Mouse (Mus musculus) layer of hippocampus, adult 18-20 months (tissue): ENCODE data around the gene Rab37. TPM values are rescaled to one million over a fixed set of nuclear protein-coding genes. Genes with fewer than 3 reads are reported as not detected.

Source experiments
- DNase-seq, 2 experiments: peaks; one replicate each; pipeline ENCODE4 v3.0.0; 2022; ENCODE audit warnings: low spot score in 2 of 2
- total RNA-seq, 2 experiments: library from RNA; stranded (reverse); gene quantifications; 2 replicates each; pipeline ENCODE4 v1.2.3; 2021

Rab37 gene
- total RNA-seq, 2 experiments from 2014 or later, result 3.7 to 4.2 TPM

DNA sequence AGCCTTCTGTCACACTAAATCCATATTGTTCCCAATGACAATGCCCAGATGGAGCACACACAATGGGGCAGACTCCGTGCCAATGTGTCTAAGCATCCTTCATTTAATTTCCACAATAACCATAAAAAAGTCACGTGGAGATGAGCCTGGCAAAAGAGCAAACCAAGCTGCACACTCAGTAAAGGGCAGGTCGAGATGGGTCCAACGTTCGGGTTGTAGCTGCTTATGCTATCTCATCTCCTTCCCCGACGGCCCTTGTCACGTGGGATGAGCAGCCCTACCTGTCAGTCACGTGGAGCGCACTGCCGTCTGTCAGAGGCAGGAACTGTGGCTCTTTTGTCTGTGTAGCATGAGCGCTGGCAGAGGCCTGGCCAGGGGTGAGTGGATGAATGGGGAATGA is 6.6 kb upstream of the Rab37 start:
- no peak for DNase-seq

DNA sequence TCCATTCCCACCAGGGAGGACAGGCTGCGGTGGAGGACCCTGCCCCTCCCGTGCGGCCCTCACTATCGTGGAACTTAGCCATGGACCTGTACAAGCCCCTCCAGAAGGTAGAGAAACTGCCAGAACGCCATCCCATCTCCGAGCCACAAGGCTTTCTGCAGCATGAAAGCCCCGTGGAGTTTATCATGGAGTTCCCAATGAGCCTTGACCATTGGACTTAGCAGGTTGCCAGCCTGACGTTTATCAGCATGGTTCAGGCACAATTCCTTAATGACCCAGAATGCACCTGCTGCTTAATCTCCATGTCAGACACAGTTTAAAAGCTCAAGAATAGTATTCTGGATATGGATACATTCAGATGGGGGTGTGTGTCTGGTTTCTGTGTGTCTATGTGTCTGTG is 6.2 kb upstream of the Rab37 start:
- no peak for DNase-seq

DNA sequence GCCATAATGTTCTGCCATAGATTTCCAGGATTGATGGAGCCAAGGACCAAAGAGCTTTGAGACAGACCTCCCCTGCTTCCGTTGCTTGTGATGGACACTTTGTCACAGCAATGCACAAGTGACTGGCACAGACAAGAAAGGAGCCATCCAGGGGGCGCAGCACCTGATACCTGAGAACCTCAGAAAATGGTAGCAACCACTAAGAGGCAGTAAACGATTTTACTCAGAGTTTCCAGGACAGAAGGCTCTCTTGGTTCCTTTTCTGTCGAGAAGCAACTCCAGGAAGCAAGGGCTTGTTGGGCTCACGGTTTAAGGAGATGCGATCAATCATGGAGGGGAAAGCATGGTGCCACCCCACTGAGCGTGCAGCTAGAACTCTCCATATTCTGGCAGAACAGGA is 5.0 kb upstream of the Rab37 start:
- no peak for DNase-seq

DNA sequence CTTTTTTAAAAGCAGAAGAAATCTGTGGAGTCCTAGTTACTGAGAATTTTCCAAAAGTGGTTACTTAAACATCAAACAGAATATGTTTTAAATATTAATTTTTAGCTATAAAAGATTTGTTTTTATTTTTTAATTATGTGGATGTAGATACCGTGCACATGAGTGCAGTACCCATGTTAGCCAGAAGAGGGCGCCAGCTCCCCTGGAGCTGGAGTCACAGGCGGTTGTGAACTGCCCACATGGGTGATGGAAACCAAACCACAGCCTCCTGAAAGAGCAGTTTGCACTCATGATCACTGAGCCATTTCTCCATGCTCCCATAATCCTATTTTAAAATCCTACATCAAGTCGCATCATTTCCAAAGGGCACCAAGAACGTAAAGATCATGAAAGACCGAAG is 1.4 kb upstream of the Rab37 start:
- DNase-seq, result no peak

DNA sequence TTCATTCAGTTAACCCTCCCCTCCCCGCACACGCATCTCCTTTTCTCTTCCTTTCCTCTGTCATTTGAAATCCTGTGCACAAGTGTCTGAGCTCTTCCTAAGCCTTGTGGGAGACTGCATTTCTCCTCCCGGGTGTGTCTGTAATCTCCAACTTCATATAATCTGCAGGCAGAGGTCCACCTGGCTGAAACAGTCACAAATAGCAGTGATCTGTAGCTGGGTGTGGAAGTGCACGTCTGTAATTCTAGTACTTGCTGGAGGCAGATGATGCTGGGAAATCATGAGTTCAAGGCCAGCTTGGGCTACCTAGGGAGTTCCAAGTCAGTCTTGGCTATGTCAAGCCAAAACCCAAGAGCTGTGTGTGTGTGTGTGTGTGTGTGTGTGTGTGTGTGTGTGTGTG is 909 bp downstream of the Rab37 start:
- DNase-seq, result no peak

DNA sequence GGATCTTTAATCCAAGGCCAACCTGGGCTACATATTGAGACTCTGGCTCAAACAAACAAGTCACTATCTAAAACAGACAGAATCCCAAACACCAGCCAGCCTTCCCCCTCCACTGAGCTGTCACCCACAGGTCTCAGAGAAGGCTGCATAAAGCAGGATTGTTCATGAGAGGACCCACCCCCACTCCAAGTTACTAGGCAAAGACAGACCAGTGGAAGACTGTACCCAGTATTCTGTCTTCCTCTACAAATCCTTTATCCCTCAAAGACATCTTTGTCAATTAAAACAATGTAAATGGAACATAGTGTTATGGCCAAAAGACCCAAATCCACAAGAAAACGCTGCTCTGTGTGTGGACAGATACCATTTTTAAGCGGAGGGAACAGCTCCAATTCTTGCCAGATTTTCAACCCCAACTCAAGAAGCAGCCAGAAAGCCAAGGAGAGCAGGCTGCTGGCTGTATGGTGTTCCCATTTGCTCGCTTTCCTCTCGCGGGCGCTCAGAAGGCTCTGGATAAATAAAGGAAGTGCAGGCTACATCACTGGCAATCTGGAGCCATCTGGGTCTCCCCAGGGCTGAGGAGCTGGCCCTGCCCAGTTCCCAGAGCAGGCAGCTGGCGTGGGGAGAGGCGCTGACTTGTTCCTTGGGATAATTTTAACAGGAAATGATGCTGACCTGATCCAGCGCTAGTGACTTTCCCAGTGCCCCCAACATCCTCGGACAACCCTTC is 7.1 kb downstream of the Rab37 start:
- DNase-seq, result peak; percentile 26 to 48

DNA sequence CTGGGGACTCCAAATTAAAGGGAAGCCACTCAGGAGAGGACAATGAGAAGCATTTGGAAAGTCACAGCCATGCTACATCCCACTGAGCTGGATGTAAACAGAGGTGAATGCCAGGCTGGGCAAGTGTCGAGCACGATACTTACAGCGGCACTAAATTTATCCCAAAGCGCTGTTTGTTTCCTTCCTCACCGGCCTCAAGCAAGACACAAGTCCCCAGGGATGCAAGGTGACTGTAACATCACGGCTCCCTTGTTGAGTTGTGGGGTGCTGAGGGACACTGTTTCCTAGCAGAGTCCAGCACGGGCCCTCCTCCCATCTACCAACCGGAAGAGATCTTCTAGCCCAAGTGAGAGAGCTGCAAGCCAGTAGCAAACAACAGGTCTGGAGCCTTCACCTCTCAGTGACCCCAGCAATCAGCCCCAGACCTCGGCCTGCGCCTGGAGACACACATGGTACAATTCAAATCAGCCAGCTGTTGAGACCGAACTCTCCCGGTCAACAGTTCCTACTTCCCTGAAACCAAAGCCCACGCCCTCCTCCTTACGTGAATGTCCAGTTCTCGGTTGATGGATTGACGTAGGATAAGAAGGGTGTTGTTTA is 8.1 kb downstream of the Rab37 start:
- no peak for DNase-seq

DNA sequence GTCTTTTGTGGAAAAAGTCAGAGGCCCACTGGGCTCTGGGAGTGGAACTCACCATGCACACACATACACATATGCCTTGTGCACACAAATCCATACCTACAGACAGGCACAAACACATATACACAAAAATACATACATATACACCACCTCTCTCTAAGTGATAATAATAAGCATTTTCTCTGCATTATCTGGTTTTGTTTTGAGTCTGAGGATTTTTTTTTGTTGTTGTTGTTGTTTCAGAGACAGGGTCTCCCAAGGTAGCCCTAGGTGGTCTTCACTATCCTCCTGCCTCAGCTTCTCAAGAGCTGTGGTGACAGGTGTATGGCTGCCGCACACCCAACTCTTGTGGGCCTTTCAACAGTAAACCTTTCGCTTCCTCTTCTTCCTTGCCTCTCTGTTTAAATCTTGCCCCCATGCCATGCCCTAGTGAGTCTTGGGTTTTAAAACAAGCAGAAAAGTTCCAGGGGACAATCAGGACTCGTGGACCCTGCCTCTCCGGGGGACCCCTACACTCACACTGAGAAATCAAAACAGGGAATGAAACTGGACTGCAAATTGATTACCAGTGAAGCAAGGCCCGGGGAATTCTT is 8.9 kb downstream of the Rab37 start:
- no peak for DNase-seq

DNA sequence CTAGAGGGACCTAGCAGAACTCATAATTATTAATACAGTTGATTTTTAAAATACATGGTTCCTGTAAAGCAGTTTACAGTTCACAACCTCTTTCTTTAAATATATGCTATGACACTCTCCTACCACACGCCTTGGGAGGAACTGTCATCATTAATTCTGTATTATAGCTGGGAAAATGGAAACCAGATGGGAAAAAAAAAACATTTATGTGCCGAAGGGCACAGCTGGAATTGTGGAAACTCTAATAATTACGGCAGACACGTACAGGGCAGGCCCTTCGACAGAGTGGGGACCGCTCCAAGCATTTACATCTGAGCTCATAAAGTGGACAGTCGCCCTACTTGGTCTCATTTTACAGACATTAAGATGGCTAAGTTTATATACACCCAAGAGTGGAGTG is 9.5 kb downstream of the Rab37 start:
- no peak for DNase-seq

DNA sequence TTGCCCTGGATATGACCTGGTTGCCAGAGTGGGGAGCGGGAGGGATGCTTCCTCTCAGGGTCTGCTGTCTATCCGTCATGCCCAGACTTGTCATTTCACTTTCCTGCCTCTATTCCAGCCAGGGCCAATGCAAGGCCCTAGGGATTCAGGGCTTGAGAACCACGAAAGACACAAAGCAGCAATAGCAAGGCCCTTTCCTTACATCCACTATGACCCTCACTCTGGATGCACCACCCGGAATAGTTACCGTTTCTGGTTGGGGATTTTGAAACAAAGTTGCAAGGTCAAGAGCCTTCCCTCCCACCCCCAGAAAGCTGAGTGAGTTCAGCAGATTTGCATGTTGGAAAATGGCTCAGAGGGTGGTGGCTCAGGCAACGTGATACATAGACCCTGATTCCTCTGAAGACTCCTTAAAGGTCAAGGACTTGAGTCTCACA is 10.4 kb downstream of the Rab37 start:
- DNase-seq, result no peak

DNA sequence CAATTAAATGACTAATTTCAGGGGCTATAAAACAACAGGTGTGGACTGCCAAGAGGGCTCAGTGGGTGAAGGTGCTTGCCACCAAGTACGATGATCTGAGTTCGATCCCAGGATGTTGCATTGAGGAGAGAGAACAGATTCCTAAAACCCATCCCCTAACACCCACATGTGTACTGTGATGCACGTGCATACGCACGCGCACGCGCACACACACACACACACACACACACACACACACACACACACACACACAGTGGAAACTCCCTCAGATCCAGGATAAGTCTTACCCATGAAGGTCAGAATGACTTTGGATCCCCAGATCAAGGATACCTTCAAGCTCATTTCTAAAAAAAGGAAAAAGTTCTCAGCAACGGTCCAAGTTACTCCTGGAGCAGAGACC is 10.9 kb downstream of the Rab37 start:
- no peak for DNase-seq

DNA sequence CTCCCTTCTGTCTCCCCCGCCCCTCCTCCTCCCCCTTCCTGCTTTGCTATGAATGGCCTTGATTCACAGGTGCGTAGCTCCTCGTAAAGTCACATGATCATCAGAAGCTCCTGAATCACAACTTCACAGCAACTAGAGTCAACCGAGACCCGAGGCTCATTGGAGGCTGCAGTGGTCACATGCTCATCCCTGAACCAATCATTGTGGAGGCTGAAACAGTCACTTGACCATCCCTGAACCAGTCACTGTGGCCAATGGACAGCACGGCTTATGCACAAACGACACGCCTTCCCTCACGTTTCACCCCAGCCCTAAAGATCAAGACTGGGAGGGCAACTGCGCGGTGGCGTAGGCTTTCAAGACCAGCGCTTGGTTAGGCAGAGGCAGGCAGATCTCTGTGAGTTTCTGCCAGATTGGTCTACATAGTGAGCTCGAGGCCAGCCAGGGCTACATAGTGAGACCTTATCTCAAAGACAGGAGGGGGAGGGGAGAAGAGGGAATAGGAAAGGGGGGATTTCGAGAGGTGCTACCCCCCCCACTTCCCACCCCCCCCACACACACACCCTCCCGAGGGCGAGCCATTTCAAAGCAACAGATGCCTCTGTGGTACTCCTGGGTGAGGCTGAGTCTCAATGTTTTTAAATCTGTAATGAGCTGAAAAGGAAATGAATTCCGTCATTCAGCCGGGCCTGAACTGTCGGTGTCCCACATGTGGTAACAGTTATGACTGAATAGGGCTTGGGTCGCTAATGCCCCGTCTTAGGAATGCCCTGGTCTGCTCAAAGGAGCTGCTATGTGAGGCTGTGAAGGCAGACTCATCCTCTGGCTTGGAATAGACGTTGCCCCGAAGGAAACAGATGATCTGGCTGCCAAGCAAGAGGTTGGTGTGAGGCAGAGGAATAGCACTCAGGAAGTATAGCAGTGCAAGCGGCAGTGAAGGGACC is 12.5 kb downstream of the Rab37 start:
- DNase-seq, result no peak

DNA sequence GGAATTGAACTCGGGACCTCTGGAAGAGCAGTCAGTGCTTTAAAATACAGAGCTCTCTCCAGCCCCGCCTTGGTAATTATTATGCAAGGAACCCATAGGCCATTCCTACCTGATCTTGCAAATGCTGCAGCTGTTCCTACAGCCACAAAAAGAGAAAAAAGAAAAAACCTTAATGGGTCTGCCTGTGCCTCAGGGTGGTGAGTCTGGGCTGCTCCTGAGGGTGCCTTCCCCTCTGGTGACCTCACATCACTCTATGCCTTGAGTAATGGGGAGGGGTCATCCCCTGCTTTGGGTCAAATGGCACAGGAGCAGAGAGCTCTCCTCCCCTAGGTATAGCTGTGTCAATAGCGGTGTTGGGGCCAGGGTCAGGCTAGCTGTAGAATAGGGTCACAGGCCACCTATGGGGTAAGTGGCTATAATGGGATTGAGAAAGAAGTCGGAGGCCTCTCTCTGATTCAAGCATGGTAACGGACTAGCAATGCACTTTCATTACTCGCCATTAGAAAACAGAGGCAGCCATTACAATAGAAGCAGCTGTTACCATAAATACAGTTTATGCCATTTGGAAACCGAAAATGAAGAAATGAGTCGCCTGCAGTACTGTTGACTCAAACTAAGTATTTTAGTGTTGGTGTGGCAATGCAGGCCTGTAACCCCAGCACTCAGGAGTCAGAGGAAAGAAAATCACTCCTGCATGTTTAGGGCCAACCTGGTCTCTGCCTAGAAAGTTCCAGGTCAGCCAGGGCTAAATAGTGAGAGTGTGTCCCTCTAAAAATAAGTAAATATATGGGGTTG is 13.7 kb downstream of the Rab37 start:
- no peak for DNase-seq

DNA sequence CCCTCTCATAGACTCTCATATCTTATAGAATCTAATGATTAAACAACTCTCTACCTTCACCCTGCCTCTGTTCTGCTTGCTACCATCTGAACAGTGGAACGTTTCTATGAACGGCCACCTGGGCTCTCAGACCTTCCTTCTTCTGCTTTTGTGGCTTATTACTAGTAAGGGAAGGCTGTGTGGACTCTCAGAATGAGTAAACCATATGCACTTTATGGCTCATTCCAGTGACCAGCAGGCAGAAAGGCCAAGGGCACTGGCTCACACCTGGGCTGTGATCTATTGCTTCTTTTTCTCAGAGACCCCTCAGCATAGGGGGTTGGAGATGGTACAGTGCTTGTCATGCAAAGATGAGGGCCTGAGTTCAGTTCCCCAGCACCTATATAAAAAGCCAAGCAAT is 15.4 kb downstream of the Rab37 start:
- DNase-seq, result no peak

DNA sequence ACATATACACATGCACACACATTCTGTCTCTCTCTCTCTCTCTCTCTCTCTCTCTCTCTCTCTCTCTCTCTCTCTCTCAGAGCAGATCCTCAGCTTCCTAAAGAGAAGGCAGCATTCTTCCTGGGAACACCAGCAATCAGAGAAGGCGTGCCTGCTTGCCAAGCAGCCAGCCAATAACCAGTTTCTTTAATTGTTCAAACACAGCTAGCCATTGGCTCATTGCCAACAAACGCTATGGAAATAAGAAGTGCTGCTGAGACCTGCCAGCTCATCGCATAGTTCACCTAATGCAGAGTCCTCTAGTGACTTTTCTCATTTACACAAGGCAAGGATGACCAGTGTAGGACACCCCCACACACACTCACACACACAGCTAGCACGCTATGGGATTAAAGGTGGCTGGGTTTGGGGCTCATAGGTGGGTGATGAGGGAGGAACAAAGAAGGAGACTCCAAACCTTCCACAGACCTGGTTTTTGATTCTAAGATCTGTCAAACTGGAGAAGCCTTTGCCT is 16.2 kb downstream of the Rab37 start:
- no peak for DNase-seq

DNA sequence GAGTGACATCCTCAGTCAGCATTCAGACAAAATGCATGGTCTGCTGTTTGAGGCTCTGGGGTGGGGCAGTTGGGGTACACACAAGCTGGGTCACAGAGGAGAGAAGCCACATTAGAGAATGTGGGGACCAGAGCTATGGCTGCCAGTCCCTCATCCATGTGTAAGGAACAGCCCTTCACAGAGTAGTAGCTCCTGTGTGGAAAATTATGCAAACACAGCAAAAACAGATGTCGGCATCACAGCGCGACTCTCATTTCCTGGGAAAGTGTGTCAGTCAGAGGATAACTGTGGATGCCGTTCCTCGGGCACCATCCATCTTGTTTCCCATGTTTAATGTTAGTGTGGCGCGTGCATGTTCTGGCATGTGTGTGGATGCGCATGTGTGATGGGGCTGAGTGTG is 16.9 kb downstream of the Rab37 start:
- DNase-seq, result no peak

DNA sequence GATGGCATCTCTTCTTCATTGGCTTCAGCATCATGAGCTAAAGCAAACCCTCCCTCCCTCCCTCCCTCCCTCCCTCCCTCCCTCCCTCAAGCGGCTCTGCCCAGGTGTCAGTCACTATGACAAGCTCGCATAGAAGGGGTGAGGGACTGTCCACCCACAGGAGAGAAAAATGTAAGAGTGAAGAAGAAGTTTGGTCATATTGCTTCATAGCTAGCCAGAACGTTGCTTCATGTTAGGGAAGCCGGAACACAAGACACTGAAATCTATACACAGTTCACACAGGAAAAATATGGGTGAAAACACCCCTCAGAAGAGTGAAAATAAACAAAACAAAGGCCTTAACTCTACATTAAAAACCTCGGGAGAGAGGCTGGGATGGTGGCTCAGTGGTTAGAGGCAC is 19.0 kb downstream of the Rab37 start:
- no peak for DNase-seq

DNA sequence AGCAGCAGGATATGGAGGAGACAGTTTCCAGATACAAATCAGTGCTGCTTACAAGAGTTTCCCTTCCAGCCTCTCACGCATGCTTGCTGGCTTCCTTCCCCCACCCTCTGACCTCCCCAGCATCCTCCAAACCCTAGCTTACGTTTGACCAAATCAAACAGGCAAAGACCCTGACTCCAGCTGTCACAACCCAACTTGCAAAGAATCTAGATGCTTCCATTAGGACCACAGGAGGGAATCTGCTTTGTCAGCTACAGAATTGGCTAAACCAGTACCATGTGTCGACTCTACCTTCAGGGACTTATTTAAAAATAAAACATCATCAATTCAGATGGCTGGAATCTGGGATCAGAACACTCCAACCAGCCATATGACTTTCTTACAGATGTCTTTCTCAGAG is 21.0 kb downstream of the Rab37 start:
- no peak for DNase-seq

DNA sequence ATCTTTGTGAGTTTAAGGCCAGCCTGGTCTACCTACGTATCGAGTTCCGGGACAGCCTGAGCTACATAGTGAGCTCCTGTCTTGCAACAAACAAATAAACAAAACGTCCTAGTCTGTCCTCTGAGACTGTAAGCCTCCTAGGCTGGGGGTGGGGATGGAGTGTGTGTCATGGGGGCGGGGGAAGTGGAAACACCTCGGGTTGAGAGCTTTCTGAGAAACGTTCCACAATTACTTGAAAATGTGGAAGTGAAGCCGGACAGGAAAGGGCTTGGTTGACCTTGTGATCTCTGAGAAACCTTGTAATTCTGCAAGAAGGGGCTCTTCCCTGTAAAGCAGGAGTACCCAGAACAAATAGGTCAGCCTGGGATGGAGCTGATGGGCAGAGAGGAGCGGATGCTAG is 28.2 kb downstream of the Rab37 start:
- no peak for DNase-seq

DNA sequence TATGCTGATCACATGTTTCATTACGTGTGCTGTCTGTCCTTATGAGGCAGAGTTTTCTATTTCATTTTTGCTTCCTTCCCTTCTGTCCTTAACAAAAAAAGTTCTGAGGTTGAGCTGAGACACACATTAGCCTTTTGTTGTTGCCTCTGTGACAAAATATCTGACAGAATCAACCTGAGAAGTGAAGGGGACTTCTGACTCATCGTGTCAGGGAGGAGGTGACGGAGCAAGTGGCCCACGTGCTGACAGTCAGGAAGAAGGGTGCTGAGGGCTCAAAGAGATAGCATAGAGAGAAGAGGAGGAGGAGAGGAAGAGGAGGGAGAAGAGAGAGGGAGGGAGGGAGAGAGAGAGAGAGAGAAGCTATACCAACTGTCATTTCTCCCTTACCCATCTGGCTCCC is 37.3 kb downstream of the Rab37 start:
- DNase-seq, result no peak
